Mouse (Mus musculus): Measurements from ENCODE around the gene Wdr82.

Wdr82 gene

DNA sequence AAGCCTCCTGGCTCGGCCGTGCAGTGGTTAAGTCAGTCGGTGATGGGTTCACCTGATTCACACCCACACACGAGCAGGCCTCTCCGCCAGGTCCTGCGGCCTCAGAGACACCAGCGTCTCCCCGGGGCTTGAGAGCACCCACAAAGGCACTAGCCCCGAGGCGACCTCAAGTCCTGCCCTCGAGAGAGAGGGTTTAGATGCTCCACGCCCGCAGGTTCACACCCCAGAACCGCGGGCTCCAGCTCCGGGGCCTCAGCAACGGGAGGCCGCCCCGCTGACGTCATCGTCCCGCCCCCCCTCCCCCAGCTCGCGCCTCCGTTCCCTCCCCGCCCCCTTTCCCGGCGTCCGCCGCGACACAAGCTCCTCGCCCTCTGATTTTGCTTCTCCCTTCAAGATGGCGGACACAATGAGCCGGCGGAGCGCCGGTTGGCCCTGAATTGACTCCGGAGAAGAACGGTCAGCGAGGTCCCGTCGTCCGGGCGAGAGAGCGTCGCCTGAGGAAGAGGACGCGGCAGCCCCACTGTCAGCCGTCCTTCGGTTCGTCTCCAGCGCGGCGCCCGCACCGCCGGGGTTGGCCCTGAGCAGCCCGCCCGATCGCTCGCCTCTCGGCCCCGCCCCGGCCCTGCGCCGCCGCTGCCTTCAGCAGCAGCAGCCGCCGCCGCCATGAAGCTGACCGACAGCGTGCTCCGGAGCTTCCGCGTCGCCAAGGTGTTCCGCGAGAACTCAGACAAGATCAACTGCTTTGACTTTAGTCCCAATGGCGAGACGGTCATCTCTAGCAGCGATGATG lies at the start of gene Wdr82:
TSS of gene Wdr82 (plus strand) at position 373 of the 790 bp plus-strand sequence.
- DNase-seq (ENCODE audit: low spot score in 2 of 2), result peak; percentile 76 to 86

DNA sequence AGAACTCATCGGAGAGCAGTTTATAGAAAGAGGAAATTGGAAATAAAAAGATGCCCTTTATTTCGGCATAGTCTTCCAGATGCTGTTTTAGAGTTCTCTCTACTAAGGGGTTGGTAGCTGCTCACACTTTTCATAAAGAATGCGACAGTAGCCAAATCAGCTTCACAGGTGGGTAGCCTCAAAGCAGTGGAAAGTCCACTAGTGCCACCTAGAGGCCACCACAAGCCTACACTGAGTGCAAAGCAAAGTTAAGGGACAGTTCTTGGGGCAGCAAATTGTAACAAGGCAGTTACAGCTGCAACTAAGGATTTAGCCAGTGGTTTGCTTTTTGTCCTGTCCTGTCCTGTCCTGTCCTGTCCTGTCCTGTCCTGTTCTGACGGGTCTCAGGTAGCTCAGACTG lies 47.1 kb upstream of the Wdr82 start:
- DNase-seq (ENCODE audit: low spot score in 2 of 2), result peak in 1 of 2 experiments; percentile 28

- DNase-seq (ENCODE audit: low spot score in 2 of 2), result peak; percentile 30 to 50
Observed at GRCm38 (mm10) chr9:106126786-106127251, 43.9 kb upstream of the Wdr82 start.

- DNase-seq (ENCODE audit: low spot score in 2 of 2), result no peak
Observed at GRCm38 (mm10) chr9:106129072-106129471, 41.7 kb upstream of the Wdr82 start.

GRCm38 (mm10) chr9:106130250-106130649 lies 40.5 kb upstream of the Wdr82 start:
- DNase-seq (ENCODE audit: low spot score in 2 of 2), result no peak

DNA sequence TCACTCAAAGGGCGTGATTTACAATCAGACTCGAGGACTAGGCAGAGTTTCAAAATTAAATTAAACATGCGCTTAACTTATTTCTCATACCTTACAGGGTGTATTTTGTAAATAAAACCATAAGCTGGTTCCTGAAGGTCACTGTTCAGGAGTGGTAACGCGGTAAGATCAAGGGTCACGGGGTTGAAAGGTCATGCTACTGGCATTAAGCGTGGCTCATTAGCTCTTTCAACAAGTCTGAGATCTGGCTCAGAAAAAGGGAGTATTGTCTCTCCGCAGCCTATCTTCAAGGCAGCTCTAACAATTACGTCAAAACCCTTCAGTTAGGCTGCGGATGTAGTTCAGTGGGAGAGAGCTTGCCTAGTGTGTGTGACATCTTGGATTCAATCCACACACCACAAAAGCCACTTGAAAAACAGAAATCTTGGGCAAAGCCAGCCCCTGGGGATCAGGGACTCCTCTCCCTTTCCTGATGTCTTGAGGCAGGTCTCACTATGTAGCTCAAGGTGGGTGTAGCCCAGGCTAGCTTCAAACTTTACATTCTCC lies 33.0 kb upstream of the Wdr82 start:
- no peak for DNase-seq (ENCODE audit: low spot score in 2 of 2)

GRCm38 (mm10) chr9:106139763-106140162 lies 31.0 kb upstream of the Wdr82 start:
- DNase-seq (ENCODE audit: low spot score in 2 of 2), result no peak

GRCm38 (mm10) chr9:106141955-106142354 lies 28.8 kb upstream of the Wdr82 start:
- DNase-seq (ENCODE audit: low spot score in 2 of 2), result no peak

DNA sequence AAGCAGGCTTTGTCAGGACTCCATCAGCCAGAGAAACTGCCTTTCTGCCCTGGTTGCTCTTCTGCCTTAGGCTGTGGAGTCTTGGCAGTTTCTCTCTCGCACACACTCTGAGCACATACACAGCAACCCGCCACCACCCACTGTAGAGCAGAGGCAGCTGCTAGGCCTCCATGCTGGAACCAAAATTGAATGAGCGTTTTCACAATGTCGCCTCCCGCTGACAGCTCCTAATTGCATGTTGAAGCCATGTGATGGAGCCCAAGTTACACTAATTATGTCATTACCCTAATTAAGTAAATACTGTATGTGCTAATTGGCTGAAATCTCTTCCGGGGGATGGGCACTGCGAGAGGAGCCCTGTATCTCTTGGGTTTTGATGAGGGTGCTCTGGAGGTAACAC lies 26.6 kb upstream of the Wdr82 start:
- DNase-seq (ENCODE audit: low spot score in 2 of 2), result no peak

- DNase-seq (ENCODE audit: low spot score in 2 of 2), result no peak
Observed at GRCm38 (mm10) chr9:106145582-106145981, 25.1 kb upstream of the Wdr82 start.

DNA sequence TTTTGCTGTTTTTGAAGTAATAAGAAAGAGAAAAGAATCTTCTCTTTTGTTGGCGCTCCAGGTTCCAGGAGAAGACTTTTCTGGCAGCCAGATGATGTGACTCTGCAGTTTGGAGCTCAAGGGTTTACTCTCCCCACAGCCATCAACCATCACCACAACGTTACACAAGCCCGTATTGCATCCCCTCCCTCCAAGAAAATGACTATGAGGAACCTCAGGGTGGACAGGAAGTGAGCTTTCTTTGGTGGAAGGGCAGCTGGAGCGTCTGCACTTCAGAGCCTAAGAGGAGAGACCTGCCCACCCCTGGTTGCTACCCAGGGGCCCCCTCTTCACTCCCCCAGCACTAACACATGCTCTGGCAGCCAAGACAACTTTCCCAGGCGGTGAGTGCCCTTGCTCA lies 23.4 kb upstream of the Wdr82 start:
- no peak for DNase-seq (ENCODE audit: low spot score in 2 of 2)

GRCm38 (mm10) chr9:106147851-106148431 lies 22.8 kb upstream of the Wdr82 start:
- DNase-seq (ENCODE audit: low spot score in 2 of 2), result no peak

DNA sequence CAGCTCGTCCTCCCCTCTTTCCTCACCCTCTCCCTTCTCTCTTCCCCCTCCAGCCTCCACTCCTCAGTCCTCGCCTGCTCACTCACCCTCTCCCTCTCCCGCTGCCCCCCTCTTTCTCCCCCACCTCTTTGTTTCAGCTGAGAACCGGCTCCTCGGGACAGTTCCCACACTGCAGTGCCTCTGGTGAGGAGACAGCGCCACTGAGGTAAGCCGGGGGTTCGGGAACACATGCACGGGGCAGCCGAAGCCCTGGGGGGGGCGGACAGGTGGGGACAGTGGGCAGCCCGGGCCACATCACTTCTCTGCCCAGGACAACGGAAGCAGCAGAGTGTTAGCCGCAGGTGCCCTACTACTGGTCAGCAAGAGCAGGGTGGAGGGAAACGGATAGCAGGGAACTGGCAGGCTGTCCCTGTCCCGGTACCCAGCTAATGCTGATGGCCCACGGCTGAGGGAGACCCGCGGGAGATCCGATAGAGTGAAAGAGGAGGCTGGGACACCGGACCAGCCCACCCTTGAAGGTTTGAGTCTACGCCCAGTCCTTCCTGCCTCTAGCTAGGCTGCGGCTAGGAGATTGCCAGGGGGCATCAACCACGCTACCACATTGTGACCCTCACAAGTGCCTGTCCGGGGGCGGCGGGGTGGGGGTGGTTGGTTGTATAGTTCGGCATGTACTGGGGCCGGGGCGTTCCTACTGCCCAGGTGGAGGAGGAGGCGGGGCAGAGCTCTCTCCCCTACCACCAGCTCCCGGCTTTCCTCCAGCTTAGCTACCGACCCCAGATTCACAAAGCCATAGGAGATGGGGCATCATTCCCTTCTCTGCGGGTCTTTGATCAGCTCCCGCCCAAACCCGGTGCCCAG lies 22.0 kb upstream of the Wdr82 start:
- no peak for DNase-seq (ENCODE audit: low spot score in 2 of 2)

- no peak for DNase-seq (ENCODE audit: low spot score in 2 of 2)
Observed at GRCm38 (mm10) chr9:106149399-106149754, 21.4 kb upstream of the Wdr82 start.

DNA sequence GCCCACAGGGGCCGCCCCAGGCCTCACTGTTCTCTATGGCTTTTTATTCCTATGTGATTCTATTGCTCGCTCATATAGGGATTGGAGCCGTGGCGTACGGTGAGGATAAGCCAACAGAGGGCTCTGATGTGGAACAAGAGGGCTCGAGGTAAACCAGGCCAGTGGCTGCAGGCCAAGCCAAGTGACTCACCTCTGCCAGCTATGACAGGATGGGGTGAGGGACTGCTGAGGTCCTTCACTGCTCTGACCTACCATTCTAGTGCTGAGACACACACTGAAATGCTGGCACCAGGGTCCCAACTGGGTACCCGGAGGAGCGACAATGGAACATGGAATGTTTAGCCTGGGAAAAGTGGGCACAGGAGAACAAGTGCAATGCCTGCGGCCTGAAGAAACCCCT lies 16.6 kb upstream of the Wdr82 start:
- no peak for DNase-seq (ENCODE audit: low spot score in 2 of 2)

DNA sequence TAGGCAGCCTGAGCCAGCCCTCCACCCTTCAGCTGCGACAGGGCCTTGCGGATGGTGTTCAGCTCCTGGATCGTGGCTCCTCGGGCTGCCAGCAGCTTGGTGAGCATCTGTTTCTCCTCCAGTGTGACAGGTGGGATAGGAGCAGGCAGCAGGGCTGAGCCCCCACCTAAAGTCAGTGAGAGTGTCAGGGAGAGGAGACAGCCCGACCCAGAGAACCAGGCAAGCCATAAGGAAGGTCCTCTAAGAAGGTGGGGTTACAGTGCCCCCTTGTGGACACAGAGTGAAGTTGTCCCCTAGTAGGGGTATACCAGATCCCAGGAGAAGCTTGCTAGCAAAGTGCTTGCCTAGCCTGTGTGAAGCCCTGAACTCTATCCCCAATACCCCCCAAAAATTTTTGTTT lies 14.3 kb upstream of the Wdr82 start:
- DNase-seq (ENCODE audit: low spot score in 2 of 2), result peak in 1 of 2 experiments; percentile 60

- DNase-seq (ENCODE audit: low spot score in 2 of 2), result no peak
Observed at GRCm38 (mm10) chr9:106156921-106157622, 13.7 kb upstream of the Wdr82 start.

- no peak for DNase-seq (ENCODE audit: low spot score in 2 of 2)
Observed at GRCm38 (mm10) chr9:106157623-106157925, 13.2 kb upstream of the Wdr82 start.

DNA sequence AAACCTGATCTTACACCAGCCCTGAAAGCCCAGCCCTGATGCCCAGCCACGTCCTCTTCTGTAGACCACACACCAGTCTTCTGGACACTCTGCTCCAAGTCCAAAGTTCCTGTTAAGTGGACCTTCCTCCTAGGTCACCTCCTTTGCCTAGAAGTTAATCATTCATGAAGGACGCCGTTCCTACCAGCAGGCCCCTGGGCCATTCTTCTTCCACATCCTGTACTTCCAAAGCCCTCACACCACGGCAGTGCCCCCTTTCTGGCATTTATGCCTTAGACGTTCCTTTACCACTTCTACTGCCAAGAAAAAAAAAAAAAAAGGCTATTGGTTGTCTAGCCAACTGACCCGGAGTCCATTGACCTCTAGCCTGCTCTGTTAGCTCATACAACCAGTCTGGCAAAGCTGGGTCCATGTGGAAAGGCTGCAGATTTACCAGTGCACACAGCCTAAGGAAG lies 12.7 kb upstream of the Wdr82 start, which contains the start of gene Glyctk:
TSS of gene Glyctk (minus strand) at position 102 of the 455 bp plus-strand sequence.
- DNase-seq (ENCODE audit: low spot score in 2 of 2), result no peak

DNA sequence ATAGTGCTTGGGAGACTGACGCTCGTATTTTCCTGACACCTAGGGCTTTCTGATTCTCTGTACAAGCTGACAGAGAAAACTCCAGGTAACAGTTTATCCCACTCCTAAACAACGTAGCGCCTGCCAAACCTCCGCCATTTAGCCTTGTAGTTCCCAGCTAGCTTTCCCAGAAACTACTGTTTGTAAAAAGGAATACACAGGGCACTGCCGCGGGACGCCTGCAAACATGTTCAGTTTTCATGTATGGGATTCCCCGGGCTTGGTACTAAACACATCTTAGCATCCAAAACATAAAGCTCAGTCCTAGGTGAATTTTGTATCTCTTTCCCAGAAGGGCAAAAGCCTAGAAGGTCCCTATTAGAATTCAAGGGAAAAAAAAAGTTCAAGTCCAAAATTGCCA lies 11.5 kb upstream of the Wdr82 start:
- no peak for DNase-seq (ENCODE audit: low spot score in 2 of 2)

DNA sequence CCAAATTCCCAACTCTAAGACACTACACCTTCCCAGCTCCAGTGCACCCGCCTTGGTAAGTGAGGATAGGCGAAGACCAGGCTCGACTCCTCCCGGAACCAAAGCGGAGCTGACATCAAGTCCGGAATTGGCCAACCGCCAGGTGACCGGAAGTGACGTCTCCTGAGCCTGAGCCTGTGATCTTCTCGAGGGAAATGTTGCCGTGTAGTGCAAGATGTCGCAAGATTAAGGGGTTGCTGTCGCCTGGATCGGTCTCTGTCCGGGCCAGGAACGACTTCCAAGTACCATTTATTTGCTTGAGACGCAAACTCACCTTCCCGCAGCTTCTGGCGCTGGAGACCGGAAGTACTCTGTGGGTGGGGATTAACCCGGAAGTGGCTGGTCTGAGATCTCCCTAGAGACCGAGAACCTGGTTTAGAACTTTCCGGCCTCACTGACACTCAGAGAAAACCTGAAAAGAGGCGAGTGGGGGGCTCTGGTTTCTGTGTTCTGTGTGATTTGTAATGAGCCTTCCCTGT lies 10.9 kb upstream of the Wdr82 start:
- DNase-seq (ENCODE audit: low spot score in 2 of 2), result peak; percentile 83 to 90
